Mouse (Mus musculus): ENCODE data around the gene Neurl3. TPM values are rescaled to one million over a fixed set of nuclear protein-coding genes. Genes with fewer than 3 reads are reported as not detected.
A peak's percentile ranks its signal among the peaks of the same experiment; 100 is the strongest.

The Neurl3 gene
- polyA plus RNA-seq, 1 experiment from 2014 or later = 2.0 TPM

- WGBS = 68% methylated on average over 7 of the region's 7 CpGs
- no peak overlapping the region for H3K27ac ChIP-seq
Measured at GRCm38 (mm10) chr1:36307121-36307494, 32.6 kb upstream of the Neurl3 start.

GRCm38 (mm10) chr1:36306120-36306519, 31.6 kb upstream of the Neurl3 start:
- peaks cover 36% of the 10 kb centered on the region for H3K27me3 ChIP-seq
- WGBS = 58% methylated on average over 6 of the region's 6 CpGs
- H3K4me3 ChIP-seq = no peak overlapping the region

More at GRCm38 (mm10) chr1:36307121-36307494, 32.6 kb upstream of the Neurl3 start:
- H3K9ac ChIP-seq = no peak overlapping the region
- no peaks in the 10 kb centered on the region for H3K36me3 ChIP-seq
- H3K4me3 ChIP-seq = no peak overlapping the region
- no peaks in the 10 kb centered on the region for H3K9me3 ChIP-seq
- peaks cover 30% of the 10 kb centered on the region for H3K27me3 ChIP-seq
- ATAC-seq (ENCODE audit: low FRiP score, low read depth) = 0 out of 2 replicates have a peak, but pooled peaks have one; percentile 0
- peak overlapping the region; percentile 9; the same call in 1 of the 2 replicates for H3K4me2 ChIP-seq (replicated peaks)
- H3K4me1 ChIP-seq = peaks cover 37% of the 10 kb centered on the region

GRCm38 (mm10) chr1:36304764-36305163, 30.3 kb upstream of the Neurl3 start:
- Histone ChIP-seq H3K27ac (no peak overlapping the region), H3K9ac (no peak overlapping the region), H3K4me1 (peaks cover 34% of the 10 kb centered on the region), H3K27me3 (peaks cover 42% of the 10 kb centered on the region), H3K9me3 (no peaks in the 10 kb centered on the region), H3K4me3 (no peak overlapping the region), H3K36me3 (no peaks in the 10 kb centered on the region), H3K4me2 (replicated peaks) (no peak overlapping the region)
- 64% methylated on average over 7 of the region's 7 CpGs for WGBS
- ATAC-seq (ENCODE audit: low FRiP score, low read depth) = no peak

More at GRCm38 (mm10) chr1:36306120-36306519, 31.6 kb upstream of the Neurl3 start:
- H3K9ac ChIP-seq = no peak overlapping the region
- no peak overlapping the region for H3K27ac ChIP-seq
- ATAC-seq (ENCODE audit: low FRiP score, low read depth) = no peak
- H3K4me2 ChIP-seq (replicated peaks) = no peak overlapping the region
- peaks cover 37% of the 10 kb centered on the region for H3K4me1 ChIP-seq
- H3K36me3 ChIP-seq = no peaks in the 10 kb centered on the region
- no peaks in the 10 kb centered on the region for H3K9me3 ChIP-seq

GRCm38 (mm10) chr1:36303381-36304320, 29.2 kb upstream of the Neurl3 start:
- Histone ChIP-seq H3K36me3 (no peaks in the 10 kb centered on the region), H3K9me3 (no peaks in the 10 kb centered on the region), H3K4me2 (replicated peaks) (peak overlapping the region; percentile 75), H3K4me3 (peak overlapping the region; percentile 39), H3K9ac (peak overlapping the region; percentile 43; the same call in 1 of the 2 replicates), H3K27me3 (peaks cover 42% of the 10 kb centered on the region), H3K27ac (no peak overlapping the region), H3K4me1 (peaks cover 23% of the 10 kb centered on the region)
- 9% methylated on average over 30 of the region's 30 CpGs for WGBS
- peak; percentile 45; the same call in 1 of the 2 replicates for ATAC-seq (ENCODE audit: low FRiP score, low read depth)

- no peak for ATAC-seq (ENCODE audit: low FRiP score, low read depth)
- H3K4me2 ChIP-seq (replicated peaks) = peak overlapping the region; percentile 75
- H3K36me3 ChIP-seq = no peaks in the 10 kb centered on the region
- H3K4me1 ChIP-seq = peaks cover 17% of the 10 kb centered on the region
- WGBS = 12% methylated on average over 9 of the region's 9 CpGs
- H3K4me3 ChIP-seq = peak overlapping the region; percentile 39
- peak overlapping the region; percentile 43; the same call in 1 of the 2 replicates for H3K9ac ChIP-seq
- no peak overlapping the region for H3K27ac ChIP-seq
- H3K27me3 ChIP-seq = peaks cover 43% of the 10 kb centered on the region
- H3K9me3 ChIP-seq = no peaks in the 10 kb centered on the region
Measured at GRCm38 (mm10) chr1:36302957-36303356, 28.5 kb upstream of the Neurl3 start.

GRCm38 (mm10) chr1:36302273-36302672, 27.8 kb upstream of the Neurl3 start:
- H3K9ac ChIP-seq = no peak overlapping the region
- ATAC-seq (ENCODE audit: low FRiP score, low read depth) = no peak
- H3K27me3 ChIP-seq = peaks cover 48% of the 10 kb centered on the region
- no peak overlapping the region for H3K4me2 ChIP-seq (replicated peaks)
- H3K4me3 ChIP-seq = no peak overlapping the region
- peaks cover 17% of the 10 kb centered on the region for H3K4me1 ChIP-seq
- H3K9me3 ChIP-seq = no peaks in the 10 kb centered on the region
- H3K27ac ChIP-seq = no peak overlapping the region
- 75% methylated on average over 8 of the region's 8 CpGs for WGBS
- no peaks in the 10 kb centered on the region for H3K36me3 ChIP-seq

GRCm38 (mm10) chr1:36300486-36300885, 26.0 kb upstream of the Neurl3 start:
- Histone ChIP-seq H3K9me3 (no peaks in the 10 kb centered on the region), H3K4me1 (peaks cover 17% of the 10 kb centered on the region), H3K27me3 (peaks cover 55% of the 10 kb centered on the region), H3K27ac (no peak overlapping the region), H3K36me3 (no peaks in the 10 kb centered on the region), H3K4me3 (no peak overlapping the region), H3K9ac (no peak overlapping the region), H3K4me2 (replicated peaks) (no peak overlapping the region)
- ATAC-seq (ENCODE audit: low FRiP score, low read depth) = no peak
- WGBS = 87% methylated on average over 6 of the region's 6 CpGs

GRCm38 (mm10) chr1:36299676-36300075, 25.2 kb upstream of the Neurl3 start:
- H3K36me3 ChIP-seq = no peaks in the 10 kb centered on the region
- 47% methylated on average over 2 of the region's 2 CpGs for WGBS
- no peak for ATAC-seq (ENCODE audit: low FRiP score, low read depth)
- no peak overlapping the region for H3K27ac ChIP-seq
- H3K4me2 ChIP-seq (replicated peaks) = no peak overlapping the region
- peaks cover 55% of the 10 kb centered on the region for H3K27me3 ChIP-seq
- H3K4me3 ChIP-seq = no peak overlapping the region
- H3K4me1 ChIP-seq = peaks cover 12% of the 10 kb centered on the region
- H3K9me3 ChIP-seq = no peaks in the 10 kb centered on the region
- no peak overlapping the region for H3K9ac ChIP-seq

GRCm38 (mm10) chr1:36299126-36299525, 24.6 kb upstream of the Neurl3 start:
- no peaks in the 10 kb centered on the region for H3K36me3 ChIP-seq
- no peaks in the 10 kb centered on the region for H3K9me3 ChIP-seq
- peaks cover 55% of the 10 kb centered on the region for H3K27me3 ChIP-seq
- H3K27ac ChIP-seq = no peak overlapping the region
- H3K9ac ChIP-seq = 0 out of 2 replicates have a peak overlapping the region, but pooled peaks have one; percentile 13
- no peak for ATAC-seq (ENCODE audit: low FRiP score, low read depth)
- peaks cover 9% of the 10 kb centered on the region; the same call in 1 of the 2 replicates for H3K4me1 ChIP-seq
- no peak overlapping the region for H3K4me2 ChIP-seq (replicated peaks)
- 27% methylated on average over 13 of the region's 13 CpGs for WGBS
- no peak overlapping the region for H3K4me3 ChIP-seq

- 74% methylated on average over 4 of the region's 4 CpGs for WGBS
- Histone ChIP-seq H3K9ac (no peak overlapping the region), H3K36me3 (no peaks in the 10 kb centered on the region), H3K4me2 (replicated peaks) (no peak overlapping the region), H3K4me3 (no peak overlapping the region), H3K27me3 (peaks cover 54% of the 10 kb centered on the region), H3K9me3 (no peaks in the 10 kb centered on the region), H3K4me1 (peaks cover 4% of the 10 kb centered on the region; the same call in 1 of the 2 replicates), H3K27ac (no peak overlapping the region)
- no peak; the same call in 1 of the 2 replicates for ATAC-seq (ENCODE audit: low FRiP score, low read depth)
Measured at GRCm38 (mm10) chr1:36298107-36298506, 23.6 kb upstream of the Neurl3 start.

GRCm38 (mm10) chr1:36296466-36297149, 22.1 kb upstream of the Neurl3 start:
- no peaks in the 10 kb centered on the region for H3K4me1 ChIP-seq
- no peak overlapping the region for H3K27ac ChIP-seq
- 64% methylated on average over 9 of the region's 9 CpGs for WGBS
- no peak overlapping the region for H3K4me3 ChIP-seq
- H3K9ac ChIP-seq = no peak overlapping the region
- ATAC-seq (ENCODE audit: low FRiP score, low read depth) = no peak
- H3K27me3 ChIP-seq = peaks cover 48% of the 10 kb centered on the region
- H3K4me2 ChIP-seq (replicated peaks) = no peak overlapping the region
- no peaks in the 10 kb centered on the region for H3K36me3 ChIP-seq
- H3K9me3 ChIP-seq = no peaks in the 10 kb centered on the region

GRCm38 (mm10) chr1:36294402-36294801, 19.9 kb upstream of the Neurl3 start:
- no peak for ATAC-seq (ENCODE audit: low FRiP score, low read depth)
- Histone ChIP-seq H3K27ac (no peak overlapping the region), H3K36me3 (no peaks in the 10 kb centered on the region), H3K4me1 (no peaks in the 10 kb centered on the region), H3K9me3 (no peaks in the 10 kb centered on the region), H3K27me3 (peaks cover 26% of the 10 kb centered on the region), H3K4me2 (replicated peaks) (no peak overlapping the region), H3K9ac (no peak overlapping the region), H3K4me3 (no peak overlapping the region)
- WGBS = 72% methylated on average over 3 of the region's 3 CpGs

Data from limb, embryonic 13.5 days (tissue).